Mouse (Mus musculus) fibroblast of lung, adult 2 months (primary cell): ENCODE measurements around the gene Dnal4.

ENCODE experiments used
- DNase-seq: peaks from one replicate; pipeline ENCODE4 v3.0.0-alpha.2; 2011; ENCODE audit warnings: low read depth

The Dnal4 gene

DNA sequence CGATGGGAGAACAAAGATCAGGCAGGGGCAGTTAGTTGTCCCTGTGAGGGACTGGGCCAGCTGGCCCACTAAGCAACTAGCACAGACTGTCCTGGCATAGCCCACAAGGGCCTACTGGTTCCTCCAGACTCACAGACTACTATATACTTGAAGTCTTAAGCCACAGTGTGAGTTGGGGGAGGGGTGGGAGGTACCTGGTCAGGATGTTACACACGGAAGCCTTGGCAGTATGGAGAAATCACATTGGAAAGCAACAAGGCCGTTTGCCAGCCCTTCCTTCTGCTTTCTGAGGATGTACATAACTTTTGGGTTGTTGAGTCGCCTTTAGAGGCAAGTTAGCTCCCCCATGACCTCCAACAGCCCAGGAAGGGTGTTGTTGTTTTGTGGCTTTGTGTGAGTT, 44.0 kb downstream of the Dnal4 start:
- no peak for DNase-seq

DNA sequence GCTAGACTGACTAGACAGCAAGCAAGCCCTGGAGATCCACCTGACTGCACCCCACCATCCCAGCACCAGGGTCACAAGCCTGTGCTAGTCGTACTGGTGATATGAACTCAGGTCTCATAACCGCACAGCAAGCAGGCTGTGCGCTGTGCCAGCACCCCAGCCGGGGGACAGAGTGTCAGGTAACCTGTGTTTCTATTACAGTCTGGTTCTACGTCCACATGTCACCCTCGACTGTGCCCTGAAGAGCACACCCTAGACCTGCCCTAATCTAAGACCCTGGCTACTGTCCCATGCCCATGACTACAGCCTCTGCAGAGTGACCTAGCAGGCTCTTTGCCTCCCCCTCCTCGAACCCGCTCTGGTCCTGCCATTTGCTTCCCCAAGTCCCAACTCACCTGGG, 44.5 kb downstream of the Dnal4 start:
- DNase-seq: no peak

DNA sequence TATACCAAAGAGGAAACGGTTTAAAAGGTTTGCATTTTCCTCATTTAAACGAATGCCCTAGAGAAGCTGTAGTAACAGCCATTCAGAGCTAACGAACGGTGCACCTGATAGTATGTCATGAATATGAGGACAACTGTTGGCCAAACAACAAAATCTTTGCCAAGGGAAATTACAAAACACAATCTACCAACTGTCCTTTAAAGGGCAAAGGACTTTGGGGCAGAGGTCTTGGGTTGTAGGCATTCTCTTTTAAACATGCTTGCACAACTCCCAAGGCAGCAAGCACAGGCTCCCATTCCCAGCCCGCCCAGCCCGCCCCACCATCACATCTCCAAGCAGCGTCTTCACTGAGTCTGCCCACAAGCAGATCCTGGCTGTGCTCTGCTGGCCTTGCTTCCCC, 46.1 kb downstream of the Dnal4 start:
- no peak for DNase-seq

DNA sequence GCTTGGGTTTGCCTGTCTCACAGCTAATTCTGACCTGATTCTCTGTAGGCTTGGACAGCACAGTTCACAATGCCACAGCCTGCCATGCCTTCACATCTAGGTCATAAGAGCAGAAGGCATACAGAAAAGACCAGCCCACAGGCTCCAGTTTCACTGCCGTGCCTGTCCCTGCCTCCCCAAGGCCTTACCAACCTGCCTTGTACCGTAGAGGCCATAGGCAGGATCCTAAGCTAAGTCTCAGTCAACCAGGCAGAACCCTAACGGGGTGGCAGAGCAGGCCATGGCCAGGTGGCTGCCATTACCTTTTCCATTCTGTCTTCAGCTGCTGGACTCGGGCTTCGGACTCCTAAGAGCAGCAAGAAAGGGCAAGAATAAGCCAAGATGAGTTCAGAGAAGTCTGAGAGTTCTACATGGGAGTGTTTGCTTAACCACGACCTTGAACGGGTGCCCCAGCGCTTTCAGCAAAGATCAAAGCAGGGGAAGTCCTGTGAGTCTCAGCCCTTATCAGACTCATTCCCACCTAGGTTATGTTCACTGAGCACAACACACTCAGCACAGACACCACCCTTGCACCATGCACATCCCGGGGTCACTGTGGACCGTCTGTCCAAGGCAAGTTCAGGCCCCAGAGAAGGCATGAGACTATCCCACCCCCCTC, 48.8 kb downstream of the Dnal4 start:
- DNase-seq: no peak

DNA sequence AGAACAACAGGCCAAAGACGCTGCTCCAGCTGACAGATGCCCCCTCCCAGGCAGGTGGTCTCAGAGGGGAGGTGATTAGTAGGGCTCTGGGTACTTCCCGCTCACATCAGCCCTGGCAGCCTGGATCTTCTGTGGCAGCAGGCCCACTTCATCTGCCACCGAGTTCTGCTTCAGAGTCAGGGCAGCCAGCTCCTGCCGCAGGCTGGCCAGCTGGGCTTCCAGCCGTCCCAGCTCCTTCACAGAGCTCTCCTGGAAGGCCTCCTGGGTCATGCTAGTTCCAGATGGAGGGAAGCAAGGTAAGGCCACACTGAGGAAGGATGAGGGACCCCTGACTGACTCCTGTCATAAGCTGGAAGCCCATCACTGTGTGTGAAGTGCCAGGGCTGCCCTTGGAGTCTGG, 49.3 kb downstream of the Dnal4 start:
- no peak for DNase-seq

DNA sequence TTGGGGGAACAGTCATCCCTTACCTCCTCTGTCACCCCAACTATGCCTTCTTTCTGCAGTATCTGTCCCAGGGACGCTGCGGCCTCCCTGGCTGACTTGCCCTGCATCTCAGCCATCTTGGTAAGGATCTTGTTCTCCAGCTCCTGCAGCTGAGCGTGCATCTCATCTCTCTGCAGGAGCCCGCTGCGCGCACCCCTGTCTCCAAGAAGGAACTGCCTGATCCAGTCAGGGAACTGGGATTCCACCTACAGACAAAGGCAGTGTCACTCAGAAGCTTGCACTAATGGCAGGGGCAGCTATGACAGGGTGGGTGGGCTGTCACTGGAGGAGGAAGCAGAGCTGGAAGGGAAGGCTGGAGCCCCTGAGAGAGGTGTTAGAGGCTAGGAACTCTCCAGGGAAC, 49.8 kb downstream of the Dnal4 start:
- DNase-seq: no peak

DNA sequence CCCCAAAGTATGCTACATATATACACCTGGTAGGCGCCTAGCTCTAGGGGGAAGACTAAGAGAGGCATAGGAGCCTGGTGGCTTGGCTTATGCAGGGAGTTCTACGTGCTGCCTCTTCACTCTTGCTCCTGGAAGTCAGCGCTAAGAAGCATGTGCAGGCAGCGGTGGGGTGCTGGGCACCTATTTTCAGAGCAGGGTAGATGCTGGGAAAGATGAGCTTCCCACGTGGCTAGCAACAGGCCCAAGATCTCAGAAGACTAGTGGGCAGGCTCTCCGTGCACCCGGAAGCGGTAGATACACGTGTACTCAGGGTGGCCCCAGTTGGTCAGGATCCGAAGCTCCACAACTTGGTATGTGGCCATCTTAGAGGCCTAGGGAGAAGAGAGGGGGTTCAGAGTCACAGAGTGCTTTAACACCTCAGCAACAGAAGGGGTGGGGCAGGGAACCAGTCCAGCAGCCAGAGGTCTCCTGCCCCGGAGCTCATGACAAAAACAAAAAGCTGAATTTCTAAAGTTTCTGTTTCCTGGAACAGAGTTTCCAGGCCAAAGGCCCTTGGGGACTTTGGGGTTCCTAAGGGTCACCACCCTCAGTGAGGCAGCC, 52.4 kb downstream of the Dnal4 start:
- DNase-seq: no peak

DNA sequence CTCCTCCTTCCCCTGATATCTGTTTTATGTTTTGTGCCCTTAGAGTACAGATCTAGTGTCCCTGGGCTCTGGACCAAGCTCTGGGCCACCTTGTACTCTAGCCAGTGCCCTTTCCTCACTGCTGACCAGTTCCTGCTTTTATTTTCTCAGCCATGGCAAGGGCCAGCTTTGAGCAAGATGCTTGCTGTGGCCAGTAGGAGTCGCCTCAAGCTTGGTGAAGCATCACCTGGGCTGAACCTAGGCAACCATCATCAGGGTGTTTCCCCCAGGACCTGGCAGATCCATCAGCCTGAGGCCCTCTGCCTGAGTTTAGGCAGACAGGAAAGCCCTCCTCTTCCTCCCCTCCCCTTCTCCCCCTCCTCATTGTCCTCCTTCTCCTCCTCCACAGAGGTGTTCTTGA, 54.2 kb downstream of the Dnal4 start:
- no peak for DNase-seq

DNA sequence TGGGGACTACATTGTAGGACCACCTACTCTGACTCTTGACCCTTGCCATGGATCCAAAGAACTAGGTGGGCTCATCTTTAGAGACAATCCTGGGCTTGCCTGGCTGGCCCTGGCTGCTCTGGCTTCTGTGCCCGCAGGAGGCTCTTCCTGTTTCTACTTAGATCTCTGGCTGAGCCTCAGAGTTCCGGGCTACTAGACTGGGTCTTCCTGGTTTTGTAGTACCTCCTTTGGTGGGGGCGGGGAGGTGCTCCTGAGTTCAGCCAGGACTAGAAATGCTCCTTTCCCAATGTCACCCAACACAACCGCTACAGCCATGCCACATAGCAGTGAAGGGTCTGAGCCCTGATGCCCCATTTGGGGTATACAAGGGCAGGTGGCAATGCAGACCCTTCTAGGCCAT, 56.9 kb downstream of the Dnal4 start:
- DNase-seq: no peak

DNA sequence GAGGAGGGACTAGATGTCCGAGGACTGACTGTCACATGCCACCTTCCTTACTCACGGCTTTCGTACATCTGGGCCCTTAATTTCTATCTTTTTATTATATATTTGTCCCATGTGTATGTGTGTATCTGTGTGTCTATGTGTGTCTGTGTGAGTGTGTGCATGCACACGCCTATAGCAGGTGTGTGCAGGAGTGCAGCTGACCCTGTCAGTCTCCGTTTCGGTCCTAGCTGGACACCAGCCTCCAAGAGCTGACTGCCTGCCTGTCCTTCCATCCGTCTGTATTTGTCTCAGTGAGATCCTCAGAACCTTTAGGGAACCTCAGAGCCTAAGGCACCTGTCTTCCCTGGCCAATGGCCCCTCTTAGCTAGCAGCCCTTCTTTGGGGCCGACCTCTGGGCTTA, 57.4 kb downstream of the Dnal4 start:
- DNase-seq: no peak

DNA sequence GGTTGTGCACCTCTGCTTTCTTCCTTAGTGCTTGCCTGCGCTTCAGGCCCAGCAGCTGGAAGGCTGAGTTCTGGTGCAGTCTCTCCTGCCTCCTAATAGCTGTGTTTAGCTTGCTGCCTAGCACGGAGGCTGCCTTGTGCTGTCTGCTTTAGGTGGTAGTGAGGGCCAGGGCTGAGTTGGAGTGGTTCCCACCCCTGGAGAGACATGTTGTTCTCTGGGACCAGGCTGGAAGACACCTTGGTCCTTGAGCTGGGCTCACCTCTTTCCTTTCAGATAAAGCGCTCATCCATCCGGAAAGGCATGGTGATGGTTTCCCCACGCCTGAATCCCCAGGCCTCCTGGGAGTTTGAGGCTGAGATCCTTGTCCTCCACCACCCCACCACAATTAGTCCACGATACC, 60.9 kb downstream of the Dnal4 start:
- DNase-seq: no peak

DNA sequence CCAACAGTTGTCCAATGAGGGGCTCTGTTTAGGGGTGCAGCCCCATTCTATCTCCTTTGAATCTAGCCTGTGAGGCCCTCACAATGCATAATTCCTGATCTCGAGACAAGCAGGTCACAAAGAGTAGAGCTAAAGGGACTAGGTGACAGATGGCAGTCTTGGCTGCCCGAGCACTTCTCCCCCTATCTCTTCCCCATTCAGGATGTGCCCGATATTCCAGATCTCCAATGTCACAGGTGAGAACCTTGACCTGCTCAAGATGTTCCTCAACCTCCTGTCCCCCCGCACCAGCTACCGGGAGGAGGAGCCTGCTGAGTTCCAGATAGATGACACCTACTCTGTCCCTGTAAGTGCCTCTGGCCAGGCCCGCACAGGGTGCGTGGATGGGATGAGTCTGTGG, 62.0 kb downstream of the Dnal4 start:
- DNase-seq: no peak
